Mouse (Mus musculus) spleen, adult 2 months (tissue): ENCODE measurements at regions not wholly inside any gene's neighbourhood (a gene's known extent, or its start where the extent isn't known, plus 50 kb on each side); places are given as distances from the start of the nearest gene placed in this dataset.

ENCODE experiments used
- DNase-seq, 2 experiments: peaks; one replicate each; pipeline versions ENCODE4 v3.0.0 to v3.0.0-alpha.2; 2012 to 2021; ENCODE audit warnings: low spot score in 2 of 2, low read depth in 1 of 2
- H3K27ac ChIP-seq: fragments of 200-500 bp; 2 replicates; pipeline ENCODE4 v1.5.1; 2012; ENCODE audit warnings: low read length, inconsistent platforms; ENCODE audit not compliant: insufficient read depth
- H3K27me3 ChIP-seq: fragments of 200-500 bp; 2 replicates; pipeline ENCODE4 v1.6.1; 2012; ENCODE audit warnings: mild to moderate bottlenecking, moderate library complexity, low read length, inconsistent platforms; ENCODE audit not compliant: control insufficient read depth, insufficient read depth
- H3K36me3 ChIP-seq: fragments of 200-500 bp; 2 replicates; pipeline ENCODE4 v1.6.1; 2012; ENCODE audit warnings: mild to moderate bottlenecking, low read length, inconsistent platforms; ENCODE audit not compliant: control insufficient read depth, insufficient read depth
- H3K4me1 ChIP-seq: fragments of 200-500 bp; 2 replicates; pipeline ENCODE4 v1.6.1; 2011; ENCODE audit warnings: inconsistent platforms; ENCODE audit not compliant: control insufficient read depth, insufficient read depth, insufficient read length
- H3K4me3 ChIP-seq: fragments of 200-500 bp; 2 replicates; pipeline ENCODE4 v1.5.1; 2011; ENCODE audit warnings: mild to moderate bottlenecking, inconsistent platforms; ENCODE audit not compliant: insufficient read depth, insufficient read length; ENCODE audit errors: extremely low read depth
- CTCF ChIP-seq: fragments of 200-500 bp; IDR thresholded peaks from 2 replicates; pipeline ENCODE4 v1.5.1; 2011; ENCODE audit warnings: mild to moderate bottlenecking, inconsistent platforms; ENCODE audit not compliant: insufficient read depth, insufficient read length, insufficient replicate concordance; ENCODE audit errors: extremely low read depth
- POLR2A ChIP-seq: fragments of 200-500 bp; IDR thresholded peaks from 2 replicates; pipeline ENCODE4 v1.6.1; 2011; ENCODE audit warnings: low read depth, low read length, inconsistent platforms
- WGBS: fragments of 180-500 bp; shearing (Covaris S2); methylation state at CpG from one replicate; pipeline ENCODE4 v1.1.7; 2018; 5-methylcytosine and 5-hydroxymethylcytosine counted together

DNA sequence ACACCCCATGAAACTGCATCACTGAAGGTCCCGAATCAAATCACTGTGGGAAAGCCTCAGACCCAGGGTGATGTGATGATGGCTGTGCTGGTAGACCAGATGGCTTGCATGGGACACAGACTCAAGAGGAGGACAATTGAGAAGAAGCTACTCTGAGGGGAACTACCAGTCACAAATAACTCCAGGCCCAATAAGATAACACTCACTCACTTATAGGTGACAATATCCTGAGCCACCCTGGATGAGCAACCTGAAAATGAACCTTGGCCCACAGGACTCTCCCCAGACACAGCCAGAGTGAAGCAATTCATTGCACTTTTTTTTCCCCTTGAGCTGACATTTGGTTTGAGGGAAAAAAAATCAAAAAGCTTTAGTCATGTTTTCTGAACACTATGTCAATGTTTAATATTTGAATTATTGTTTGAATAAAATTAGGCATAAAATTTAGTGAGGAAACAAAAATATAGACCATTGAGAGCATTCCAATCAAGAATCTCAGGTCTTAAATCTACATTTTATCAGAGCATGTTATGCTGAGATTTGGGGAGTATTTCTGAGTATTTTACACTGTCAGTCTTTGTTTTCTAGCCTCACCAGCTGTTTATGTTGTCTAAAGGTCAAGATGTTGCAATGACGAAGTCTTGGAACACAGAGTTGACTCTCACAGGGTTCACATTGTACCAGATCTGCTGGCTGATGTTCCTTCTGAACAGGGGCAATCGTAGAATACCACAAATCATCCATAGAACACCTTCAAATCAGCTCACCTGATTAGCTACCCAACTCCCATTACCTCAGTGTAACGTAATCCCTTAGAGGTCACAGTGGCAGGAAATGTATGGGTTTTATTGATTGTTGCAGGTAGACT is 67.9 kb upstream of the Gm6993 start:
- H3K4me1 ChIP-seq: no peaks in the 10 kb centered on the region; the same call in 1 of the 2 replicates
- 75% methylated on average over 4 of the region's 4 CpGs for WGBS
- no peaks in the 10 kb centered on the region for H3K36me3 ChIP-seq
- no peak overlapping the region for H3K27ac ChIP-seq
- no peak for TF ChIP-seq POLR2A
- TF ChIP-seq CTCF: no peak
- no peak for DNase-seq
- H3K4me3 ChIP-seq: no peak overlapping the region
- no peaks in the 10 kb centered on the region for H3K27me3 ChIP-seq

DNA sequence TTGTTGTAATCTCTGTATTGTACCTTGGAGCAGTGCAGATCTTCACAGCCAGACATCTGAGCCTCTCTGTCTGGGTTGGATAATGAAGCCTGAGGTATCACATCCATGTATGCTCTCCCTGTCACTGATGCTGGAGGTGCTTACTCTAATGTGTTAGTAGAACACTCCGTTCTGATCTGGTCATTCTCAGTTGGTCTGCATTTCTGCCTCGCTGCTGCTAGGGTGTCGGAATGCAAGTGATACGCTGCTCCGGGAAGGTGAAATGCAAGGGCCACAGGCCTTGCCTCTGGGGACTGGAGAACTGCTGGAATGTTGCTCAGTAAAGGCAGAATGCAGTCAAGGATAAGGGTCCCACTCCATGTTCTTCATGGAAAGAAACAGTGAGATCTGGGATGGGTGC is 67.1 kb upstream of the Gm6993 start:
- 96% methylated on average over 5 of the region's 5 CpGs for WGBS
- no peaks in the 10 kb centered on the region; the same call in 1 of the 2 replicates for H3K4me1 ChIP-seq
- no peak overlapping the region for H3K4me3 ChIP-seq
- no peaks in the 10 kb centered on the region for H3K27me3 ChIP-seq
- DNase-seq: no peak
- no peak for TF ChIP-seq POLR2A
- TF ChIP-seq CTCF: no peak
- H3K27ac ChIP-seq: no peak overlapping the region
- H3K36me3 ChIP-seq: no peaks in the 10 kb centered on the region

- Histone ChIP-seq H3K4me3 (no peak overlapping the region), H3K27me3 (no peaks in the 10 kb centered on the region), H3K36me3 (no peaks in the 10 kb centered on the region), H3K27ac (no peak overlapping the region), H3K4me1 (no peaks in the 10 kb centered on the region; the same call in 1 of the 2 replicates)
- WGBS: 83% methylated on average over 6 of the region's 6 CpGs
- no peak for TF ChIP-seq POLR2A
- TF ChIP-seq CTCF: no peak
- DNase-seq: no peak
These were observed 61.0 kb upstream of the Gm6993 start for GRCm38 (mm10) chr12:31179536-31179935.

GRCm38 (mm10) chr12:31183632-31184031 is 56.9 kb upstream of the Gm6993 start:
- 78% methylated on average over 4 of the region's 4 CpGs for WGBS
- DNase-seq: no peak

DNA sequence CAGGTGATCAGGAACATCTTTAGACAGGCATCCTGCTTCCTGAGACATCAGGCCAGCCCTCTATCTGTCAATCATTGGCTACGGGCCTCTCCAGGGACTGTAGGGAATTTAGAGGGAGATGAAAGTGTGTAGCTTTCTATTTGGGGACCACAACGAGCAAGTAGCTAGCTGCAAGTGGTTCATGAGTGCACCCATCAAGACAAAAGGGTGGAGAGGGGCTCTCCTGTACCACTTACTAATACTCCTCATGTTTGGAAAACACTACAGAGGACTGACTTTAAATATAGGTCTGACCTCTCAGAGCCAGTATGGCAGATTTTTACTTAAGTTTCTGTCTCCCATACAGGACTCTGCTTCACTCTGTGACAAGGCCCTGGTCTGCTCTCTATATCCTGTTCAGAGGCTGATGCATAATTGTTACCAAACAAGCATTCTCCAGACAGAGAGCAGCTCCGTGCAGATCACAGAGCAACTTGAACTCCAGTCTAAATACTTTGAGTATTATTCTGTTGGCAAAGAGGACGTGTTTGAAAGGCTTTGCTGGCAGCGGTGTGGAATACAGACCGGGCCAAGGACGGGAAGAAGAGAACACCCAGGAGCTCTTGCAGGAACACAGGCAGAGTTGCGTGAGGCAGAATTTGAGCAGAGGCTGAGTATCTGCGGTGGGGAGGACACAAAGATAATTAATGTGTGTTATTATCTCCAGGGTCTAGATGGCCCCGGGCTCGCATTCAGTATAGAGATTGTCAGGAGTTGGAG is 56.2 kb upstream of the Gm6993 start:
- Histone ChIP-seq H3K27me3 (no peaks in the 10 kb centered on the region), H3K4me1 (no peaks in the 10 kb centered on the region), H3K27ac (no peak overlapping the region), H3K4me3 (no peak overlapping the region), H3K36me3 (no peaks in the 10 kb centered on the region)
- TF ChIP-seq CTCF: no peak
- no peak for TF ChIP-seq POLR2A
- WGBS: 82% methylated on average over 11 of the region's 11 CpGs
- DNase-seq: no peak

More at GRCm38 (mm10) chr12:31183632-31184031, 56.9 kb upstream of the Gm6993 start:
- Histone ChIP-seq H3K36me3 (no peaks in the 10 kb centered on the region), H3K27ac (no peak overlapping the region), H3K4me1 (no peaks in the 10 kb centered on the region), H3K27me3 (no peaks in the 10 kb centered on the region), H3K4me3 (no peak overlapping the region)
- TF ChIP-seq POLR2A (no peak), CTCF (no peak)

- WGBS: 85% methylated on average over 9 of the region's 9 CpGs
- no peaks in the 10 kb centered on the region for H3K36me3 ChIP-seq
- no peaks in the 10 kb centered on the region for H3K27me3 ChIP-seq
- no peak for TF ChIP-seq POLR2A
- no peak for TF ChIP-seq CTCF
- H3K27ac ChIP-seq: no peak overlapping the region
- H3K4me3 ChIP-seq: no peak overlapping the region
- H3K4me1 ChIP-seq: no peaks in the 10 kb centered on the region
- DNase-seq: no peak
These were observed 55.2 kb upstream of the Gm6993 start for GRCm38 (mm10) chr12:31185177-31185932.
